Mouse (Mus musculus) urinary bladder, postnatal 10 days (tissue): ENCODE measurements around the gene Bbc3.
"Not testable (repeated sequence)": the region's sequence is repeated elsewhere in the genome, so short reads cannot be mapped to it uniquely, and the experiment has no call there.

Source experiments
- DNase-seq: peaks from one replicate; pipeline ENCODE4 v3.0.0; 2022; ENCODE audit warnings: low spot score

The Bbc3 gene

GRCm38 (mm10) chr7:16294837-16295236 lies 13.4 kb upstream of the Bbc3 start:
- DNase-seq, result peak; percentile 88

- DNase-seq, result no peak
Observed at GRCm38 (mm10) chr7:16295321-16295900, 12.8 kb upstream of the Bbc3 start.

- no peak for DNase-seq
Observed at GRCm38 (mm10) chr7:16296146-16296545, 12.0 kb upstream of the Bbc3 start.

GRCm38 (mm10) chr7:16296766-16297390 lies 11.3 kb upstream of the Bbc3 start:
- no peak for DNase-seq

GRCm38 (mm10) chr7:16297616-16298015 lies 10.6 kb upstream of the Bbc3 start:
- no peak for DNase-seq

- DNase-seq, result no peak
Observed at GRCm38 (mm10) chr7:16298927-16299326, 9.3 kb upstream of the Bbc3 start.

GRCm38 (mm10) chr7:16299419-16300035 lies 8.7 kb upstream of the Bbc3 start:
- DNase-seq, result no peak

- not testable (repeated sequence) for DNase-seq
Observed at GRCm38 (mm10) chr7:16307141-16307540, 1.1 kb upstream of the Bbc3 start.

GRCm38 (mm10) chr7:16308555-16309317 lies 543 bp downstream of the Bbc3 start:
- no peak for DNase-seq

GRCm38 (mm10) chr7:16309318-16310019 lies 1.3 kb downstream of the Bbc3 start:
- DNase-seq, result peak; percentile 67

- no peak for DNase-seq
Observed at GRCm38 (mm10) chr7:16310020-16310520, 1.9 kb downstream of the Bbc3 start.

- no peak for DNase-seq
Observed at GRCm38 (mm10) chr7:16310521-16311452, 2.6 kb downstream of the Bbc3 start.

GRCm38 (mm10) chr7:16311453-16312004 lies 3.3 kb downstream of the Bbc3 start:
- no peak for DNase-seq

GRCm38 (mm10) chr7:16312011-16312671 lies 3.9 kb downstream of the Bbc3 start:
- DNase-seq, result no peak

- DNase-seq, result no peak
Observed at GRCm38 (mm10) chr7:16312672-16313311, 4.6 kb downstream of the Bbc3 start.

GRCm38 (mm10) chr7:16313481-16314220 lies 5.5 kb downstream of the Bbc3 start:
- DNase-seq, result peak; percentile 44

- DNase-seq, result no peak
Observed at GRCm38 (mm10) chr7:16314221-16314775, 6.1 kb downstream of the Bbc3 start.

- no peak for DNase-seq
Observed at GRCm38 (mm10) chr7:16315222-16315759, 7.1 kb downstream of the Bbc3 start.
